Mouse (Mus musculus): Measurements from ENCODE around the gene 2610528A11Rik. TPM values are rescaled to one million over a fixed set of nuclear protein-coding genes. Genes with fewer than 3 reads are reported as not detected.

2610528A11Rik gene
- total RNA-seq, 2 experiments from 2014 or later: not detected

- ATAC-seq (replicated peaks; ENCODE audit: low FRiP score, poor library complexity, severe bottlenecking): no peak
Measured at GRCm38 (mm10) chr14:37097956-37098530, 15.8 kb downstream of the 2610528A11Rik start, which contains the start of gene Cdhr1. Cdhr1 (minus strand) TSS chr14:37098347.

- no peak for ATAC-seq (replicated peaks; ENCODE audit: low FRiP score, poor library complexity, severe bottlenecking)
Measured at GRCm38 (mm10) chr14:37095556-37095955, 18.3 kb downstream of the 2610528A11Rik start.

- no peak for ATAC-seq (replicated peaks; ENCODE audit: low FRiP score, poor library complexity, severe bottlenecking)
Measured at GRCm38 (mm10) chr14:37094436-37094835, 19.4 kb downstream of the 2610528A11Rik start.

GRCm38 (mm10) chr14:37083755-37084154, 30.1 kb downstream of the 2610528A11Rik start:
- ATAC-seq (replicated peaks; ENCODE audit: low FRiP score, poor library complexity, severe bottlenecking): no peak

GRCm38 (mm10) chr14:37080724-37081123, 33.1 kb downstream of the 2610528A11Rik start:
- ATAC-seq (replicated peaks; ENCODE audit: low FRiP score, poor library complexity, severe bottlenecking): no peak

- ATAC-seq (replicated peaks; ENCODE audit: low FRiP score, poor library complexity, severe bottlenecking): no peak
Measured at GRCm38 (mm10) chr14:37068516-37068915, 45.3 kb downstream of the 2610528A11Rik start.

GRCm38 (mm10) chr14:37067629-37068028, 46.2 kb downstream of the 2610528A11Rik start, which contains the start of gene Lrit2:
Lrit2 (plus strand) TSS chr14:37067929.
- no peak for ATAC-seq (replicated peaks; ENCODE audit: low FRiP score, poor library complexity, severe bottlenecking)

- ATAC-seq (replicated peaks; ENCODE audit: low FRiP score, poor library complexity, severe bottlenecking): no peak
Measured at GRCm38 (mm10) chr14:37066636-37067035, 47.2 kb downstream of the 2610528A11Rik start.

GRCm38 (mm10) chr14:37064849-37065248, 49.0 kb downstream of the 2610528A11Rik start:
- ATAC-seq (replicated peaks; ENCODE audit: low FRiP score, poor library complexity, severe bottlenecking): no peak

Other genes starting within 250 kb of the 2610528A11Rik start
- gene Ccser2, start 145.2 kb downstream of the 2610528A11Rik start, total RNA-seq (2015; ENCODE audit: low replicate concordance): 5.8 and 6.7 TPM in 2 replicates
- gene Ccser2, start 145.2 kb downstream of the 2610528A11Rik start, total RNA-seq (2017; ENCODE audit: low replicate concordance): 1.7 and 5.8 TPM in 2 replicates
- gene Rgr, start 65.1 kb downstream of the 2610528A11Rik start, total RNA-seq (2015; ENCODE audit: low replicate concordance): not detected in 2 replicates
- gene Rgr, start 65.1 kb downstream of the 2610528A11Rik start, total RNA-seq (2017; ENCODE audit: low replicate concordance): not detected in 2 replicates
- not detected in 2 replicates for gene Lrit1, start 59.2 kb downstream of the 2610528A11Rik start, total RNA-seq (2015; ENCODE audit: low replicate concordance)
- gene Lrit1, start 59.2 kb downstream of the 2610528A11Rik start, total RNA-seq (2017; ENCODE audit: low replicate concordance): not detected in 2 replicates
- not detected in 2 replicates for gene Lrit2, start 46.1 kb downstream of the 2610528A11Rik start, total RNA-seq (2015; ENCODE audit: low replicate concordance)
- not detected in 2 replicates for gene Lrit2, start 46.1 kb downstream of the 2610528A11Rik start, total RNA-seq (2017; ENCODE audit: low replicate concordance)
- gene Cdhr1, start 15.7 kb downstream of the 2610528A11Rik start, total RNA-seq (2015; ENCODE audit: low replicate concordance): not detected in 2 replicates
- gene Cdhr1, start 15.7 kb downstream of the 2610528A11Rik start, total RNA-seq (2017; ENCODE audit: low replicate concordance): not detected in 2 replicates
- 110 and 129 TPM in 2 replicates for gene Ghitm, start 21.2 kb upstream of the 2610528A11Rik start, total RNA-seq (2015; ENCODE audit: low replicate concordance)
- 75.3 and 123 TPM in 2 replicates for gene Ghitm, start 21.2 kb upstream of the 2610528A11Rik start, total RNA-seq (2017; ENCODE audit: low replicate concordance)